Mouse (Mus musculus): ENCODE results near the gene Aspn. TPM values are rescaled to one million over a fixed set of nuclear protein-coding genes. Genes with fewer than 3 reads are reported as not detected.

Gene Aspn
- polyA plus RNA-seq, 1 experiment from 2014 or later = 17.2 TPM

- Histone ChIP-seq H3K4me3 (ENCODE audit: low read depth, low read length) (no peak overlapping the region), H3K27ac (ENCODE audit: low read depth) (no peak overlapping the region), H3K9ac (ENCODE audit: low read length) (no peak overlapping the region), H3K36me3 (ENCODE audit: control insufficient read depth, insufficient read depth, low read length) (no peaks in the 10 kb centered on the region), H3K4me1 (replicated peaks; ENCODE audit: control insufficient read depth, insufficient read depth, low read length) (no peaks in the 10 kb centered on the region), H3K27me3 (replicated peaks; ENCODE audit: control insufficient read depth, insufficient read depth, low read length) (no peaks in the 10 kb centered on the region), H3K4me2 (ENCODE audit: low read length) (no peak overlapping the region), H3K9me3 (ENCODE audit: control insufficient read depth, low read length) (no peaks in the 10 kb centered on the region)
- ATAC-seq (replicated peaks; ENCODE audit: low FRiP score, low TSS enrichment, low read depth) (no peak), DNase-seq (ENCODE audit: low spot score) (no peak)
These were observed 59.4 kb downstream of the Aspn start for GRCm38 (mm10) chr13:49603603-49604002.

- H3K9me3 ChIP-seq (ENCODE audit: control insufficient read depth, low read length) = no peaks in the 10 kb centered on the region
- peak within 1 kb of the TSS; percentile 49 for H3K27ac ChIP-seq (ENCODE audit: low read depth)
- no peak within 1 kb of the TSS; the same call in 1 of the 2 replicates for H3K9ac ChIP-seq (ENCODE audit: low read length)
- peak within 1 kb of the TSS; percentile 37 for H3K4me2 ChIP-seq (ENCODE audit: low read length)
- no peaks in the 10 kb centered on the region for H3K27me3 ChIP-seq (replicated peaks; ENCODE audit: control insufficient read depth, insufficient read depth, low read length)
- DNase-seq (ENCODE audit: low spot score) (no peak), ATAC-seq (replicated peaks; ENCODE audit: low FRiP score, low TSS enrichment, low read depth) (no peak)
- H3K4me3 ChIP-seq (ENCODE audit: low read depth, low read length) = peak within 1 kb of the TSS; percentile 29
- WGBS = 40% methylated on average over 4 of the region's 4 CpGs
- H3K4me1 ChIP-seq (replicated peaks; ENCODE audit: control insufficient read depth, insufficient read depth, low read length) = no peaks in the 10 kb centered on the region
- H3K36me3 ChIP-seq (ENCODE audit: control insufficient read depth, insufficient read depth, low read length) = no peaks in the 10 kb centered on the region
These were observed 63.5 kb downstream of the Aspn start, which contains the start of gene Ogn for GRCm38 (mm10) chr13:49607714-49608113. Gene Ogn, plus strand, starts transcription at chr13:49608046.

- Histone ChIP-seq H3K9me3 (ENCODE audit: control insufficient read depth, low read length) (no peaks in the 10 kb centered on the region), H3K4me1 (replicated peaks; ENCODE audit: control insufficient read depth, insufficient read depth, low read length) (no peaks in the 10 kb centered on the region), H3K9ac (ENCODE audit: low read length) (peak overlapping the region; percentile 38; the same call in 1 of the 2 replicates), H3K4me2 (ENCODE audit: low read length) (peak overlapping the region; percentile 37), H3K27ac (ENCODE audit: low read depth) (no peak overlapping the region; the same call in 1 of the 2 replicates), H3K4me3 (ENCODE audit: low read depth, low read length) (peak overlapping the region; percentile 29), H3K27me3 (replicated peaks; ENCODE audit: control insufficient read depth, insufficient read depth, low read length) (no peaks in the 10 kb centered on the region), H3K36me3 (ENCODE audit: control insufficient read depth, insufficient read depth, low read length) (no peaks in the 10 kb centered on the region)
- ATAC-seq (replicated peaks; ENCODE audit: low FRiP score, low TSS enrichment, low read depth) (no peak), DNase-seq (ENCODE audit: low spot score) (no peak)
- 47% methylated on average over 4 of the region's 4 CpGs for WGBS
These were observed 64.5 kb downstream of the Aspn start for GRCm38 (mm10) chr13:49608589-49609322.

- DNase-seq (ENCODE audit: low spot score) (no peak), ATAC-seq (replicated peaks; ENCODE audit: low FRiP score, low TSS enrichment, low read depth) (no peak)
- Histone ChIP-seq H3K27ac (ENCODE audit: low read depth) (no peak overlapping the region), H3K9me3 (ENCODE audit: control insufficient read depth, low read length) (no peaks in the 10 kb centered on the region), H3K27me3 (replicated peaks; ENCODE audit: control insufficient read depth, insufficient read depth, low read length) (no peaks in the 10 kb centered on the region), H3K4me3 (ENCODE audit: low read depth, low read length) (no peak overlapping the region), H3K4me1 (replicated peaks; ENCODE audit: control insufficient read depth, insufficient read depth, low read length) (no peaks in the 10 kb centered on the region), H3K4me2 (ENCODE audit: low read length) (no peak overlapping the region), H3K9ac (ENCODE audit: low read length) (no peak overlapping the region), H3K36me3 (ENCODE audit: control insufficient read depth, insufficient read depth, low read length) (0 out of 2 replicates have a peak, but pooled peaks cover 4% of the 10 kb centered on the region)
- WGBS = 93% methylated on average over 3 of the region's 3 CpGs
These were observed 72.8 kb downstream of the Aspn start for GRCm38 (mm10) chr13:49617021-49617420.

Other genes with a start within 250 kb of the Aspn start
- gene Fgd3, start 224.1 kb upstream of the Aspn start, polyA plus RNA-seq (2014; fragmentation: Nextera tagmentation; extraction: Ambion mirVana) = 0.62 and 0.89 TPM in 2 replicates
- 24.0 and 25.8 TPM in 2 replicates for gene Bicd2, start 202.9 kb upstream of the Aspn start, polyA plus RNA-seq (2014; fragmentation: Nextera tagmentation; extraction: Ambion mirVana)
- 18.5 and 18.7 TPM in 2 replicates for gene Ippk, start 123.2 kb upstream of the Aspn start, polyA plus RNA-seq (2014; fragmentation: Nextera tagmentation; extraction: Ambion mirVana)
- 0.55 and 1.0 TPM in 2 replicates for gene Tes3-ps, start 51.1 kb upstream of the Aspn start, polyA plus RNA-seq (2014; fragmentation: Nextera tagmentation; extraction: Ambion mirVana)
- gene Ecm2, start 39.6 kb upstream of the Aspn start, polyA plus RNA-seq (2014; fragmentation: Nextera tagmentation; extraction: Ambion mirVana) = 0.38 and 0.95 TPM in 2 replicates
- 0.45 and 0.66 TPM in 2 replicates for gene Omd, start 38.0 kb downstream of the Aspn start, polyA plus RNA-seq (2014; fragmentation: Nextera tagmentation; extraction: Ambion mirVana)
- 56.9 and 64.8 TPM in 2 replicates for gene Ogn, start 63.6 kb downstream of the Aspn start, polyA plus RNA-seq (2014; fragmentation: Nextera tagmentation; extraction: Ambion mirVana)
- 28.3 and 29.3 TPM in 2 replicates for gene Cenpp, start 108.3 kb downstream of the Aspn start, polyA plus RNA-seq (2014; fragmentation: Nextera tagmentation; extraction: Ambion mirVana)
- 15.4 and 16.1 TPM in 2 replicates for gene Nol8, start 108.6 kb downstream of the Aspn start, polyA plus RNA-seq (2014; fragmentation: Nextera tagmentation; extraction: Ambion mirVana)
- 96.1 and 101 TPM in 2 replicates for gene Iars, start 137.7 kb downstream of the Aspn start, polyA plus RNA-seq (2014; fragmentation: Nextera tagmentation; extraction: Ambion mirVana)